In genomic region chr7:69490566-69491466, GRCm38 (mm10) we compare ENCODE assay signal across 8 mouse cellular contexts.
DNase-seq lines count a peak whose midpoint lies in the region; TF ChIP-seq lines count a peak whose summit lies in the region.

No protein-coding gene starts in this region.

- intact Hi-C loops in heart, postnatal 36 days (cut with DNase I) = loop anchor here (1.0 kb wide), 2 partner anchors 844 to 1921 kb away; no protein-coding TSS in a partner anchor

- TF ChIP-seq CTCF in bone marrow, adult 2 months (IDR thresholded peaks at IDR 0.05; ENCODE audit: control insufficient read depth, insufficient read depth, low read length) = peak; percentile 34; the same call in 1 of the 2 replicates
- TF ChIP-seq CTCF in embryonic fibroblast, embryonic 13.5 days (IDR thresholded peaks at IDR 0.05; ENCODE audit: borderline replicate concordance, insufficient read depth, low read length) = peak; percentile 87

- no peak overlapping the region for H3K4me3 ChIP-seq in bone marrow, adult 2 months (replicated peaks; ENCODE audit: control insufficient read depth, low read depth, low read length)
- H3K4me3 ChIP-seq in embryonic fibroblast, embryonic 13.5 days (ENCODE audit: insufficient read depth, low read length) = no peak overlapping the region

- WGBS in bone marrow, adult 2 months = 37% methylated on average over 16 of the region's 16 CpGs
- 35% methylated on average over 16 of the region's 16 CpGs for WGBS in large intestine, adult 2 months

- H3K27ac ChIP-seq in bone marrow, adult 2 months (ENCODE audit: control insufficient read depth, insufficient read depth, low read depth, low read length, poor library complexity) = no peak overlapping the region
- no peak overlapping the region for H3K27ac ChIP-seq in embryonic fibroblast, embryonic 13.5 days (ENCODE audit: insufficient read depth, low read length)

- peak; percentile 40 for DNase-seq in 416B (ENCODE audit: low read depth)
- peak; percentile 48 to 74 for DNase-seq in heart, postnatal 36 days
- DNase-seq in large intestine, adult 2 months (ENCODE audit: low read depth, low spot score) = peak; percentile 37
- peak; percentile 44 to 52 for DNase-seq in lung, adult 18-20 months
- peak; percentile 5 for DNase-seq in ovary, adult 18-20 months (ENCODE audit: low spot score)
- DNase-seq in yolk sac, embryonic 10.5 days (ENCODE audit: low spot score) = peak; percentile 35

- TF ChIP-seq POLR2A in bone marrow, adult 2 months (IDR thresholded peaks at IDR 0.05; ENCODE audit: borderline replicate concordance, control insufficient read depth, low read depth, low read length) = no peak
- no peak for TF ChIP-seq POLR2A in embryonic fibroblast, embryonic 13.5 days (IDR thresholded peaks at IDR 0.05; ENCODE audit: low read depth, low read length)

- no peaks in the 10 kb centered on the region for H3K4me1 ChIP-seq in bone marrow, adult 2 months (ENCODE audit: control insufficient read depth, insufficient read depth, low read length)
- H3K4me1 ChIP-seq in embryonic fibroblast, embryonic 13.5 days (ENCODE audit: control insufficient read depth, insufficient read depth, low read length) = peaks cover 8% of the 10 kb centered on the region

Comparison
In these comparisons a context has a peak if more than half of its experiments do, and no peak if none do; other contexts are left out.
1. DNase-seq: peak in every context shown above with its lines; median percentile 61 in heart, postnatal 36 days; 48 in lung, adult 18-20 months; 40 in 416B; 37 in large intestine, adult 2 months; 35 in yolk sac, embryonic 10.5 days; 5 in ovary, adult 18-20 months.